Mouse (Mus musculus): ENCODE data around the gene Kcnh8.

Kcnh8 gene

GRCm38 (mm10) chr17:52829678-52830077, 227.2 kb downstream of the Kcnh8 start:
- no peak for DNase-seq (ENCODE audit: low spot score)

- no peak for DNase-seq (ENCODE audit: low spot score)
Observed at GRCm38 (mm10) chr17:52873195-52873594, 270.7 kb downstream of the Kcnh8 start.

DNA sequence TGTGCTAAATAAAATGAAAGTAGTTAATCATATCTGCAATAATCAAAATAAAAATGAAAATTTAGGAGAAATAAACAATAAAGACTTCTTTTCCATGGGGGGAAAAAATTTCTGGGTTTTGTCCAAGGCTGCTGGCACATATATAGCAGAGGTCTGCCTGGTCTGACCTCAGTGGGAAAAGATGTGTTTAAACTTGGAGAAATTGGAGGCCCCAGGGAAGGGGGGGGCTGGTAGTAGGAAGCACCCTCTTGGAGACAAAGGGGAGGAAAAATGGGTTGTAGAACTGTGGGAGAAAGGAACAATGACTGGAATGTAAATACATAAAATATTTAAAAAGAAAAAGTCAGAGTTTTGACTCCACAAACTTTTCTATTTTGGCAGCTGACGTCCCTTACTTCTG, 276.5 kb downstream of the Kcnh8 start:
- DNase-seq (ENCODE audit: low spot score), result no peak

GRCm38 (mm10) chr17:52880051-52880450, 277.5 kb downstream of the Kcnh8 start:
- no peak for DNase-seq (ENCODE audit: low spot score)

DNA sequence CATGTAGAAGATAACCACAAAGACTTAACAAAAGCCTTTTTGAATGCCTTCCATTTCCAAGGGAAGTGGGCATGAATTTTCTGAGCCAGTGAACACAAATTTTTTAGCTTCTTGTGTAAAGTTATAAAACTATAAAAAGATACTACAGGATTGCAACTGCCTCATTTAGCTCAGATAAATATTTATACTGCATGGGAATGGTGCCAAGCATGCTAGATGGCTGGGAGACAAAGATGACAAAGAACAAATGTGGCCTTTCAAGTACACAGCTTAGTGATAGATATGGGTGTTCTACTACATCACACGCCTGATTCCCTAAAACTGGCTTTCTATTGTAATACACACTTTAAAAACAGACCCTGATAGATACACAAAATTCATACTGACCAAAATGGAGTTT, 282.7 kb downstream of the Kcnh8 start:
- DNase-seq (ENCODE audit: low spot score), result no peak

DNA sequence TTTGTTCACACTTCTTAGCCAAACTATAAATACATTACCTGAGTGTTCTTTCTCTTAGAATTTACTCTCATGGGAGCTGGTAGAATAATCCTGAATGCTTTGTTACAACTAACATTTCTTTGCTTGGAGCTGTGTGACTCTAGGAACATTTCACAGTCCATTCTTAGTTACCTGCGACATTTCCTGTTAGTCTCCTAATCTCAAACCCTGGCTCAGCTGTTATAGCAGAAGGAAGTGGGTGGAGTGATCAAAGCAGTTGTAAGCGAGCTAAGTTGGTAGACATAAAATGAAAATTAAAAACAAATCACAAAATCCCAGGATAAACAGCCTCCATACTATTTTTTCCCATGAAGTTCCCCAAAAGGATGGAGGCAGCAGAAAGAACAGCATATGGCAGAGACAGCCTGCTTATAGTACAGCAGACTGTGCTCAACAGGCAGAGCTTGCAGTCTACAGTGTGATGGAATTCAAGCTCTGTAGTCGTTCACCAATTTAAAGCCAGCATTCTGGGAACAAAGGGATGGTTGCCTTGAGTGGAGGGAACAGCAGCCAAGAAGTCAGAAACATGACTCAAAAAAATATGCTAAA, 318.1 kb downstream of the Kcnh8 start:
- DNase-seq (ENCODE audit: low spot score), result no peak

DNA sequence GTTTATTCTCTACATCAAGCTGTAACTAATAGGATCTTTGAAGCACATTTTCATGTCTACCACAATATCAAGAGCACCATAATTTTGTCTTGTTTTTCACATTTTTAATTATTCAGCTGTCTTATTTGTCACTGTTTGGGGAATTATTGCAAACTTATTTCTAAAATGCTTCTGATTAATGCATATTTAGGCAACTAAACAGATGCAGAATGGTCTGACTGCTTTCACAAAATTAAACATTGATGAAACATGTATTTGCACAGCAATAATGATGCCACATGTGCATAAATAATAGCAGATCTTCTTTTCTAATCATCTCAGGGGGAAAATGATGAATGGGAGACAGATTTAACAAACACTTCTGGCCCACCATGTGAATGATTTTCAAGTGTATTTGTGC, 341.5 kb downstream of the Kcnh8 start:
- no peak for DNase-seq (ENCODE audit: low spot score)

DNA sequence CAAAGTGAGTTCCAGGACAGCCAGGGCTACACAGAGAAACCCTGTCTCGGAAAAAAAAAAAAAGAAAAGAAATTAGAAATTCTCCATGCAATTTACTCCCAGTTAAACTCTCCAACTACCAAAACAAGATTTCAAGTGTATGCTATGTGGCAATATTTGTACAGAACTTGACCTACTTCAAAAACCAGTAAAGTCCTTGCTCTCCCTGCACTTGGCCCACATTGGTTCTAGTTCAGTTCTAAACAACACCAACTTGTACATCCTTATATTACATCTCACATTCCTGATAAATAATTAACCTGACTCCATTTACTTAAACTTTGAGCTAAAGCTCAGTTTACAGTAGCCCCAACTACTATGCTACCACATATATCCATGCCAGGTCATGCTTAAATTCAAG, 370.2 kb downstream of the Kcnh8 start:
- DNase-seq (ENCODE audit: low spot score), result no peak

DNA sequence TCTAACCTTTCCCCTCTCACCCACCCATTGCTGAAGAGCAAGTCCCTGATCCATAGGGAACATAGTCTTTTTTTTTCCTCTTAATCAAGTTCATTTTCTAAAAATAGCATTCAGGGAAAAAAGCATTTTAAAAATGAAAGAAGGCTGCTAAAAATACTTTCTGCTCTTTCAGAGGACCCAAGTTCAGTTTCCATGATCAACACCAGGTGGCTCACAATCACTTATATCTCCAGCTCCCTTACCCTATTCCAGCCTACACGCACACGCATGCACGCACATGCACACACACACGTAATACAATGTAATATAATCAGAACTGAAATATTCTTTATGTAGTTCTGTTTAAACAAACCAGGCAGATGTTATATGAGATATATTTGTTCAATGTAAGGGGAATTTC, 378.4 kb downstream of the Kcnh8 start:
- DNase-seq (ENCODE audit: low spot score), result no peak

Measured in urinary bladder, postnatal 14 days (tissue).